Mouse (Mus musculus): ENCODE measurements around the gene Mlf1.
A peak's percentile ranks its signal among the peaks of the same experiment; 100 is the strongest.

DNA sequence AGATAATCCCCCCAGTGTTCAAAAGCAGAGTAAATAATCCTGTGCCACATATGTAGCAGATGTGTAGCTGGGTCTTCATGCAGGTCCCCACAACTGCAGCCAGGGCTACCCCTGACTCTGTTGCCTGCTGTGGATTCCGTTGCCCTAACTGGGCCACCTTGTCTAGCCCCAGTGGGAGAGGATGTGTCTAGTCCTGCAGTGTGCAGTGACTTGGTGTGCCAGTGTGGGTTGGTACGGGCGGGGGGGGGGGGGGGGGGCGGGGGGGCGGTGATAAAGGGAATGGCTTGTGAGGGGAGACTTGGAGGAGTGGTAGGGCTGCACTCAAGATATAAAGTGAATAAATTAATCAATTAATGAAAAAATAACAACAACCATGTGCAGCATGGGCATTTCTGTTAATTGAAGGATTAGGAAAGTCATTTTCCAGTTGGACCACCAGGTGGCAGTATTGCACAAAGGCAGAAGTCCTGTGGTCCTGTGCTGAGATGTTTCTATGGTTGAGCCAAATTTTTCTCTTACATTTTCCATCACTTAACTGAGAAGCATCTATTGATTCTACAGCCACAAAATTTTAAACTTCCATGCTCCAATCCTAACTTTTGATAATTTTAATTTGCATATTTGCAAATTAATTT lies 21.7 kb upstream of the Mlf1 start:
- TF ChIP-seq EP300 (IDR thresholded peaks at IDR 0.05; ENCODE audit: low read depth), result no peak
- peak; percentile 81 for TF ChIP-seq CTCF (IDR thresholded peaks at IDR 0.05; ENCODE audit: low read depth)

Measured in liver, embryonic 14.5 days (tissue).